Mouse (Mus musculus) forebrain, embryonic 15.5 days (tissue): ENCODE measurements around the gene Trib2. TPM values are rescaled to one million over a fixed set of nuclear protein-coding genes. Genes with fewer than 3 reads are reported as not detected.
A peak's percentile ranks its signal among the peaks of the same experiment; 100 is the strongest.

Experiments
- ATAC-seq: fragments of 200-750 bp; cut with Nextera tagmentation; replicated peaks from 2 replicates; pipeline ENCODE4 v1.8.0; 2017; ENCODE audit warnings: mild to moderate bottlenecking, moderate TSS enrichment, moderate library complexity
- H3K27ac ChIP-seq: fragments of 300-500 bp; sonication (generic); replicated peaks from 2 replicates; pipeline ENCODE4 v1.5.1; 2015; ENCODE audit warnings: mild to moderate bottlenecking, inconsistent platforms
- H3K27me3 ChIP-seq: fragments of 300-500 bp; sonication (generic); 2 replicates; pipeline ENCODE4 v1.6.1; 2015; ENCODE audit warnings: inconsistent platforms
- H3K36me3 ChIP-seq: fragments of 300-500 bp; sonication (generic); 2 replicates; pipeline ENCODE4 v1.6.1; 2015; ENCODE audit warnings: mild to moderate bottlenecking, inconsistent platforms
- H3K4me1 ChIP-seq: fragments of 300-500 bp; sonication (generic); 2 replicates; pipeline ENCODE4 v1.6.1; 2015; ENCODE audit warnings: inconsistent platforms
- H3K4me2 ChIP-seq: fragments of 300-500 bp; sonication (generic); replicated peaks from 2 replicates; pipeline ENCODE4 v1.6.1; 2015; ENCODE audit warnings: mild to moderate bottlenecking, inconsistent platforms
- H3K4me3 ChIP-seq: fragments of 300-500 bp; sonication (generic); 2 replicates; pipeline ENCODE4 v1.5.1; 2015; ENCODE audit warnings: mild to moderate bottlenecking, inconsistent platforms
- H3K9ac ChIP-seq: fragments of 300-500 bp; sonication (generic); replicated peaks from 2 replicates; pipeline ENCODE4 v1.6.1; 2015; ENCODE audit warnings: mild to moderate bottlenecking, inconsistent platforms
- H3K9me3 ChIP-seq: fragments of 300-500 bp; sonication (generic); 2 replicates; pipeline ENCODE4 v1.6.1; 2016; ENCODE audit warnings: inconsistent platforms
- WGBS: fragments of 180-500 bp; shearing (Covaris S2); methylation state at CpG from one replicate; pipeline ENCODE4 v1.1.7; 2015; ENCODE audit warnings: mixed read lengths; 5-methylcytosine and 5-hydroxymethylcytosine counted together
- polyA plus RNA-seq: library from polyadenylated mRNA; unstranded; fragments of >200 nt; fragmentation: Nextera tagmentation; extraction: Ambion mirVana; gene quantifications from 2 replicates; pipeline ENCODE4 v1.2.1, GENCODE M21; 2015

The Trib2 gene
- 96.2 and 105 TPM in 2 replicates for polyA plus RNA-seq

GRCm38 (mm10) chr12:15816740-15817178 is at the start of gene Trib2:
TSS of gene Trib2 (minus strand) at chr12:15816922.
- H3K4me3 ChIP-seq = peak within 1 kb of the TSS; percentile 94
- H3K4me2 ChIP-seq = peak within 1 kb of the TSS; percentile 67
- H3K27ac ChIP-seq = peak within 1 kb of the TSS; percentile 98
- H3K9me3 ChIP-seq = no peaks in the 10 kb centered on the region
- WGBS = under 1% methylated on average over 50 of the region's 50 CpGs
- peak within 1 kb of the TSS; percentile 97 for H3K9ac ChIP-seq
- H3K27me3 ChIP-seq = no peaks in the 10 kb centered on the region
- ATAC-seq = peak; percentile 92
- peaks cover 19% of the 10 kb centered on the region for H3K4me1 ChIP-seq
- H3K36me3 ChIP-seq = no peaks in the 10 kb centered on the region

- no peaks in the 10 kb centered on the region for H3K36me3 ChIP-seq
- no peak for ATAC-seq
- no peak overlapping the region for H3K9ac ChIP-seq
- H3K4me3 ChIP-seq = no peak overlapping the region
- WGBS = 93% methylated on average over 4 of the region's 4 CpGs
- no peak overlapping the region for H3K27ac ChIP-seq
- no peaks in the 10 kb centered on the region for H3K4me1 ChIP-seq
- no peaks in the 10 kb centered on the region for H3K27me3 ChIP-seq
- no peaks in the 10 kb centered on the region for H3K9me3 ChIP-seq
- H3K4me2 ChIP-seq = no peak overlapping the region
These were observed 41.3 kb upstream of the Trib2 start for GRCm38 (mm10) chr12:15858005-15858404.

GRCm38 (mm10) chr12:15855891-15856290 is 39.2 kb upstream of the Trib2 start:
- Histone ChIP-seq H3K4me2 (no peak overlapping the region), H3K4me3 (no peak overlapping the region), H3K4me1 (no peaks in the 10 kb centered on the region), H3K9ac (no peak overlapping the region), H3K27me3 (no peaks in the 10 kb centered on the region), H3K9me3 (no peaks in the 10 kb centered on the region), H3K27ac (no peak overlapping the region), H3K36me3 (no peaks in the 10 kb centered on the region)
- 90% methylated on average over 5 of the region's 5 CpGs for WGBS
- no peak for ATAC-seq

- H3K4me2 ChIP-seq = no peak overlapping the region
- no peak overlapping the region for H3K27ac ChIP-seq
- H3K9ac ChIP-seq = no peak overlapping the region
- H3K36me3 ChIP-seq = no peaks in the 10 kb centered on the region
- no peaks in the 10 kb centered on the region for H3K9me3 ChIP-seq
- H3K27me3 ChIP-seq = no peaks in the 10 kb centered on the region
- no peak for ATAC-seq
- no peak overlapping the region for H3K4me3 ChIP-seq
- H3K4me1 ChIP-seq = 0 out of 2 replicates have a peak, but pooled peaks cover 3% of the 10 kb centered on the region
- WGBS = 23% methylated on average over 4 of the region's 4 CpGs
These were observed 36.1 kb upstream of the Trib2 start for GRCm38 (mm10) chr12:15852781-15853180.

- Histone ChIP-seq H3K36me3 (no peaks in the 10 kb centered on the region), H3K4me2 (no peak overlapping the region), H3K9me3 (no peaks in the 10 kb centered on the region), H3K9ac (no peak overlapping the region), H3K27ac (no peak overlapping the region), H3K27me3 (no peaks in the 10 kb centered on the region), H3K4me3 (no peak overlapping the region), H3K4me1 (0 out of 2 replicates have a peak, but pooled peaks cover 3% of the 10 kb centered on the region)
- no peak for ATAC-seq
- WGBS = 81% methylated on average over 4 of the region's 4 CpGs
These were observed 35.3 kb upstream of the Trib2 start for GRCm38 (mm10) chr12:15852031-15852430.

GRCm38 (mm10) chr12:15850441-15850895 is 33.7 kb upstream of the Trib2 start:
- 64% methylated on average over 8 of the region's 8 CpGs for WGBS
- H3K36me3 ChIP-seq = no peaks in the 10 kb centered on the region
- 0 out of 2 replicates have a peak, but pooled peaks cover 3% of the 10 kb centered on the region for H3K4me1 ChIP-seq
- H3K4me2 ChIP-seq = no peak overlapping the region
- no peak for ATAC-seq
- no peaks in the 10 kb centered on the region for H3K27me3 ChIP-seq
- H3K9ac ChIP-seq = no peak overlapping the region
- no peak overlapping the region for H3K27ac ChIP-seq
- H3K4me3 ChIP-seq = no peak overlapping the region
- no peaks in the 10 kb centered on the region for H3K9me3 ChIP-seq

- H3K36me3 ChIP-seq = no peaks in the 10 kb centered on the region
- 75% methylated on average over 3 of the region's 3 CpGs for WGBS
- no peaks in the 10 kb centered on the region for H3K9me3 ChIP-seq
- no peak overlapping the region for H3K9ac ChIP-seq
- 0 out of 2 replicates have a peak, but pooled peaks cover 3% of the 10 kb centered on the region for H3K4me1 ChIP-seq
- no peak overlapping the region for H3K4me3 ChIP-seq
- ATAC-seq = no peak
- no peak overlapping the region for H3K4me2 ChIP-seq
- no peaks in the 10 kb centered on the region for H3K27me3 ChIP-seq
- H3K27ac ChIP-seq = no peak overlapping the region
These were observed 33.2 kb upstream of the Trib2 start for GRCm38 (mm10) chr12:15849861-15850294.

- H3K4me1 ChIP-seq = 0 out of 2 replicates have a peak, but pooled peaks cover 3% of the 10 kb centered on the region
- no peaks in the 10 kb centered on the region for H3K9me3 ChIP-seq
- H3K4me3 ChIP-seq = no peak overlapping the region
- WGBS = 95% methylated on average over 3 of the region's 4 CpGs
- no peak for ATAC-seq
- no peaks in the 10 kb centered on the region for H3K27me3 ChIP-seq
- H3K36me3 ChIP-seq = no peaks in the 10 kb centered on the region
- H3K9ac ChIP-seq = no peak overlapping the region
- H3K4me2 ChIP-seq = no peak overlapping the region
- H3K27ac ChIP-seq = no peak overlapping the region
These were observed 31.7 kb upstream of the Trib2 start for GRCm38 (mm10) chr12:15848391-15848790.

- no peak overlapping the region for H3K4me3 ChIP-seq
- no peak overlapping the region for H3K27ac ChIP-seq
- ATAC-seq = no peak
- no peak overlapping the region for H3K9ac ChIP-seq
- H3K36me3 ChIP-seq = no peaks in the 10 kb centered on the region
- H3K9me3 ChIP-seq = no peaks in the 10 kb centered on the region
- no peak overlapping the region for H3K4me2 ChIP-seq
- H3K27me3 ChIP-seq = no peaks in the 10 kb centered on the region
- H3K4me1 ChIP-seq = no peaks in the 10 kb centered on the region
- 81% methylated on average over 3 of the region's 3 CpGs for WGBS
These were observed 28.0 kb upstream of the Trib2 start for GRCm38 (mm10) chr12:15844701-15845100.

- Histone ChIP-seq H3K4me3 (no peak overlapping the region), H3K4me1 (no peaks in the 10 kb centered on the region), H3K27me3 (no peaks in the 10 kb centered on the region), H3K9ac (no peak overlapping the region), H3K4me2 (no peak overlapping the region), H3K9me3 (no peaks in the 10 kb centered on the region), H3K27ac (no peak overlapping the region), H3K36me3 (no peaks in the 10 kb centered on the region)
- WGBS = 90% methylated on average over 12 of the region's 12 CpGs
- no peak for ATAC-seq
These were observed 24.3 kb upstream of the Trib2 start for GRCm38 (mm10) chr12:15840864-15841557.

- no peak for ATAC-seq
- Histone ChIP-seq H3K4me3 (no peak overlapping the region), H3K27me3 (no peaks in the 10 kb centered on the region), H3K9me3 (no peaks in the 10 kb centered on the region), H3K9ac (no peak overlapping the region), H3K4me1 (no peaks in the 10 kb centered on the region), H3K36me3 (no peaks in the 10 kb centered on the region), H3K27ac (no peak overlapping the region), H3K4me2 (no peak overlapping the region)
- WGBS = 93% methylated on average over 2 of the region's 2 CpGs
These were observed 21.5 kb upstream of the Trib2 start for GRCm38 (mm10) chr12:15838201-15838600.

- Histone ChIP-seq H3K27ac (no peak overlapping the region), H3K4me1 (no peaks in the 10 kb centered on the region), H3K9me3 (no peaks in the 10 kb centered on the region), H3K4me2 (no peak overlapping the region), H3K36me3 (no peaks in the 10 kb centered on the region), H3K9ac (no peak overlapping the region), H3K4me3 (no peak overlapping the region), H3K27me3 (no peaks in the 10 kb centered on the region)
- WGBS = 95% methylated on average over 4 of the region's 4 CpGs
- ATAC-seq = no peak
These were observed 20.8 kb upstream of the Trib2 start for GRCm38 (mm10) chr12:15837566-15837965.

- Histone ChIP-seq H3K9me3 (no peaks in the 10 kb centered on the region), H3K27ac (no peak overlapping the region), H3K9ac (no peak overlapping the region), H3K4me3 (no peak overlapping the region), H3K36me3 (no peaks in the 10 kb centered on the region), H3K4me1 (no peaks in the 10 kb centered on the region), H3K4me2 (no peak overlapping the region), H3K27me3 (no peaks in the 10 kb centered on the region)
- ATAC-seq = no peak
- WGBS = 91% methylated on average over 7 of the region's 7 CpGs
These were observed 15.9 kb upstream of the Trib2 start for GRCm38 (mm10) chr12:15832674-15833052.
